Mouse (Mus musculus): ENCODE measurements around the gene Unc13b.

DNA sequence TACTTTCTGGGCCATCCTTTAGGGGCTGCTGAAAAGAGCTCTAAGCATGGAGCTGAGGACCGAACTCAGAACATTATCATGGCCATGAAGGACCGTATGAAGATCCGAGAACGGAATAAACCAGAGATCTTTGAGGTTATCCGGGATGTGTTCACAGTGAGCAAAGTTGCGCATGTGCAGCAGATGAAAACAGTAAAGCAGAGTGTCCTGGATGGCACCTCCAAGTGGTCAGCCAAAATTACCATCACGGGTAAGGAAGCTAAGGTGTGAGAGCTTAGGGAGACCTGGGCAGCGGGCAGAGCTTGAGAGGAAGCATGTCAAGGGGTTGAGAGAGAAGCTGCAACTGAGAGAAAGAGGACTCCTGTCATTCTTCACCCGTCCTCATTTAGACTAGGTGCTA lies 178.1 kb downstream of the Unc13b start:
- no peak for TF ChIP-seq CTCF (IDR thresholded peaks at IDR 0.05; ENCODE audit: borderline replicate concordance, extremely low read depth, insufficient read depth, insufficient read length)
- no peak for TF ChIP-seq POLR2A (IDR thresholded peaks at IDR 0.05; ENCODE audit: borderline replicate concordance, extremely low read depth, insufficient read depth, insufficient read length, poor library complexity, severe bottlenecking)

Data from brain, embryonic 14.5 days (tissue).